Mouse (Mus musculus) kidney, postnatal 10 days (tissue): Measurements from ENCODE around the gene Vmn1r24.
"Not testable (repeated sequence)": the region's sequence is repeated elsewhere in the genome, so short reads cannot be mapped to it uniquely, and the experiment has no call there.

Experiments used
- DNase-seq: peaks from one replicate; pipeline ENCODE4 v3.0.0; 2021; ENCODE audit warnings: mixed read lengths

The Vmn1r24 gene

GRCm38 (mm10) chr6:57961403-57961802, at the start of gene Vmn1r24:
Gene Vmn1r24 (minus strand): TSS chr6:57961503.
- not testable (repeated sequence) for DNase-seq

GRCm38 (mm10) chr6:57980710-57981109, 19.4 kb upstream of the Vmn1r24 start, which contains the start of gene Vmn1r25:
Gene Vmn1r25 (minus strand): TSS chr6:57980810.
- DNase-seq = no peak

GRCm38 (mm10) chr6:57926738-57927137, 34.6 kb downstream of the Vmn1r24 start, which contains the start of gene Vmn1r23:
Gene Vmn1r23 (minus strand): TSS chr6:57926838.
- DNase-seq = no peak

GRCm38 (mm10) chr6:57907928-57908327, 53.4 kb downstream of the Vmn1r24 start, which contains the start of gene Vmn1r22:
Gene Vmn1r22 (minus strand): TSS chr6:57908028.
- DNase-seq = no peak
